Mouse (Mus musculus): ENCODE results near the gene Spem1. TPM values are rescaled to one million over a fixed set of nuclear protein-coding genes. Genes with fewer than 3 reads are reported as not detected.

The Spem1 gene
- polyA plus RNA-seq, 1 experiment from 2014 or later: not detected

- peak overlapping the region; percentile 66 for H3K4me3 ChIP-seq (ENCODE audit: low read length)
- H3K9me3 ChIP-seq (ENCODE audit: control insufficient read depth, low read length): peaks cover 3% of the 10 kb centered on the region; the same call in 1 of the 2 replicates
- H3K27me3 ChIP-seq (ENCODE audit: control insufficient read depth, insufficient read depth, low read depth, low read length): peaks cover 31% of the 10 kb centered on the region
- peak overlapping the region; percentile 75 for H3K9ac ChIP-seq (ENCODE audit: low read length)
- no peak for ATAC-seq (ENCODE audit: low read depth)
- peaks cover 45% of the 10 kb centered on the region for H3K4me1 ChIP-seq (replicated peaks; ENCODE audit: control insufficient read depth, insufficient read depth, low read length)
- no peak overlapping the region for H3K27ac ChIP-seq (ENCODE audit: low read length)
- H3K4me2 ChIP-seq (ENCODE audit: low read depth, low read length): peak overlapping the region; percentile 98
- 8% methylated on average over 12 of the region's 12 CpGs for WGBS
- no peaks in the 10 kb centered on the region for H3K36me3 ChIP-seq (ENCODE audit: control insufficient read depth, insufficient read depth, low read length)
These were observed 17.4 kb downstream of the Spem1 start for GRCm38 (mm10) chr11:69804652-69804940.

DNA sequence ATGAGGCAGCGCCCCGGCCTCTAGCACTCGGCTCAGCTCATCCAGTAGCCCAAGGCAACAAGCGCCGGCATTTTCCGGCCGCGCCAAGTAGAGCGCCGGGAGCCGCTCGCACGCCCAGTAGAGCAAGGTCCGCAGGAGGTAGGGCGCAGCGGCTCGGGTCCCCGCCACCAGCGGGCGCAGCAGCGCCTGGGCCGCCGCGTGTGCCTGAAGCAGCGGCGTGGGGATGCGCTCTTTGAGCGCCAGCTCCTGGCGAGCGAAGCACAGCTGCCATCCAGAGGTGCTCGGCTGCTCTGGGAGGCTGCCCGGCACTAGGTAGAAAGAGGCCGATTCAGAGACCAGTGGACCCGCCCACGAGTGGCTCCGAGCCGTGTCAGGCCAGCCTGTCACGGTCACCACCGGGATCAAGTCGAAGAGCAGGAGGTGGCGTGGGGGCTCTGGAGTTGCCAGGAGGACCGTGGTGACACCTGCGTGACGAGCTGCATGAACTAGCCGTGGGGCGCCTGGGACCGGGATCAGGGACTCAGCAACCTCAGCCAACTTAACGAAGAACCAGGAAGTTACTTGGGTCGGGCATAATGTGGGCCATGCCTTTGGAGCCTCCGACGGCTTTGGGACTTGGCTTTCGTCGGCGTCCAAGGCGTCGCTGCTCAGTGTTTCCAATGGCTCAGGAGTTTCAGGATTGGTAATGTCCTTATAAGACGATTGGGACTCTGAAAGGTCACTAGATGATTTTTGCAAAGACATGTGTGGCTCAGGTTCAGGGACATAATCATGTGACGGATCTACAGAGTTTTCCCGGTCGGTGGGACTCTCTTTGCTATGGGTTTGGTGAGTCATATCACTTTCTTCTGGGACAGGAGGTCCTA is 18.0 kb downstream of the Spem1 start:
- peaks cover 31% of the 10 kb centered on the region for H3K27me3 ChIP-seq (ENCODE audit: control insufficient read depth, insufficient read depth, low read depth, low read length)
- 2% methylated on average over 60 of the region's 60 CpGs for WGBS
- H3K4me1 ChIP-seq (replicated peaks; ENCODE audit: control insufficient read depth, insufficient read depth, low read length): peaks cover 49% of the 10 kb centered on the region
- H3K4me3 ChIP-seq (ENCODE audit: low read length): peak overlapping the region; percentile 66
- H3K9ac ChIP-seq (ENCODE audit: low read length): peak overlapping the region; percentile 75
- ATAC-seq (ENCODE audit: low read depth): peak; percentile 72
- H3K36me3 ChIP-seq (ENCODE audit: control insufficient read depth, insufficient read depth, low read length): no peaks in the 10 kb centered on the region
- H3K9me3 ChIP-seq (ENCODE audit: control insufficient read depth, low read length): peaks cover 3% of the 10 kb centered on the region; the same call in 1 of the 2 replicates
- peak overlapping the region; percentile 31; the same call in 1 of the 2 replicates for H3K27ac ChIP-seq (ENCODE audit: low read length)
- H3K4me2 ChIP-seq (ENCODE audit: low read depth, low read length): peak overlapping the region; percentile 98

GRCm38 (mm10) chr11:69803328-69803727 is 18.7 kb downstream of the Spem1 start:
- WGBS: 1% methylated on average over 12 of the region's 12 CpGs
- H3K27me3 ChIP-seq (ENCODE audit: control insufficient read depth, insufficient read depth, low read depth, low read length): peaks cover 31% of the 10 kb centered on the region
- peak overlapping the region; percentile 98 for H3K4me2 ChIP-seq (ENCODE audit: low read depth, low read length)
- H3K9me3 ChIP-seq (ENCODE audit: control insufficient read depth, low read length): peaks cover 3% of the 10 kb centered on the region; the same call in 1 of the 2 replicates
- ATAC-seq (ENCODE audit: low read depth): peak; percentile 8; the same call in 1 of the 2 replicates
- H3K4me1 ChIP-seq (replicated peaks; ENCODE audit: control insufficient read depth, insufficient read depth, low read length): peaks cover 49% of the 10 kb centered on the region
- no peak overlapping the region for H3K27ac ChIP-seq (ENCODE audit: low read length)
- H3K9ac ChIP-seq (ENCODE audit: low read length): peak overlapping the region; percentile 75
- peak overlapping the region; percentile 66 for H3K4me3 ChIP-seq (ENCODE audit: low read length)
- H3K36me3 ChIP-seq (ENCODE audit: control insufficient read depth, insufficient read depth, low read length): no peaks in the 10 kb centered on the region

DNA sequence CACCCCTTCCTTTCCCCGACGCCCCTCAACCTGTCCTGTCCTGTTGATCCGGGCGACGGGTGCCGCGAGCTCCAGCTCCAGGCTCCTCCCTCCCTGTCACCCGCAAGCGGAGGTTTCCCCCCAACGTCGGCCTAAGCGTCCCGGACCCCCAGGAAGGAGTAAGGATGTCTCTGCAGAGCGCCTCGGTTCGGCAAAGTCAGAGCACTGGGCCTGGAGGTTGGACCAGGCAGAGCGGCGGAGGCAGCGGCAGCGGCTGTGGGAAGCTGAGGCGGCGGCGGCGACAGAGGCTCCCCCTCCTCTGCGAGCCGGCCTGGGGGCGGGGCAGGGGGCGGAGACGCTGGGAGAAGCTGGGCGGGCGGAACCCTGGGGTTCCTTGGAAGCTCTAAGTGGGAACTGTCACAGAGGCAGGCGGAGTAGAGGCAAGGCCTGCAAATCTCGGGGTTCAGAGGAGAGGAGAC is 19.3 kb downstream of the Spem1 start:
- H3K27ac ChIP-seq (ENCODE audit: low read length): 0 out of 2 replicates have a peak overlapping the region, but pooled peaks have one; percentile 33

DNA sequence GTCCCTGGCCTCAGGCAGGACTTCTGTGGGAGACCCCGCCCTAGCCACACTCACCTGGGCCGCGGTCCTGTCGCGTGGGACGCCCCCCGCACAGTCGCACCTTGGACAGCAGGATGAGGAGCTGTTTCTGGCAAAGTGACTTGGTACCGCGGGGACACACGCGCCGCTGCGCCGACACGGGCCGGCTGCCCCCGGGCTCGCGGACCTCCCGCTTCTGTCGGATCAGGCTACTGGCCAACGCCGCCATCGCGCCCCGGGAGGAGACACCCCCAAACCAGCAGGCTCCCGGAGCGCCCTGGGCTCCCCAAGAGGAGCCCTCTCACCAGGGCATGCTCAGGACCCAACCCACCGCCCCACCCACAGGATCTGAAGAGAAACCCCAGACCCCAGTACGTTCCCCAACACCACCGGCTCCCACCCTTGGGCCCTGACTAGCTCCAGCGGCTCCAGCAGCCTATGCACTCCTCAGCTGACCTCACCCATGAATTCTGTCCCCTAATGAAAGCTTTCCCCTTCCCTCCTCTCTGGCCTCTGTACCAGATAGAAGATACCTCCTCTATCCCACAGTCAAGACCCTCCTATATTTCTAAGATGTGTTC is 20.5 kb downstream of the Spem1 start, which contains the start of gene Fgf11:
Fgf11 (minus strand) TSS at position 479 of the 599 bp plus-strand sequence.
- H3K4me3 ChIP-seq (ENCODE audit: low read length): peak within 1 kb of the TSS; percentile 66
- peaks cover 2% of the 10 kb centered on the region; the same call in 1 of the 2 replicates for H3K9me3 ChIP-seq (ENCODE audit: control insufficient read depth, low read length)
- H3K27ac ChIP-seq (ENCODE audit: low read length): 0 out of 2 replicates have a peak within 1 kb of the TSS, but pooled peaks have one; percentile 33
- no peaks in the 10 kb centered on the region for H3K36me3 ChIP-seq (ENCODE audit: control insufficient read depth, insufficient read depth, low read length)
- peaks cover 31% of the 10 kb centered on the region for H3K27me3 ChIP-seq (ENCODE audit: control insufficient read depth, insufficient read depth, low read depth, low read length)
- no peak for ATAC-seq (ENCODE audit: low read depth)
- H3K4me1 ChIP-seq (replicated peaks; ENCODE audit: control insufficient read depth, insufficient read depth, low read length): peaks cover 49% of the 10 kb centered on the region
- H3K9ac ChIP-seq (ENCODE audit: low read length): peak within 1 kb of the TSS; percentile 75
- H3K4me2 ChIP-seq (ENCODE audit: low read depth, low read length): peak within 1 kb of the TSS; percentile 98
- 1% methylated on average over 31 of the region's 33 CpGs for WGBS

More for the DNA sequence above, 19.3 kb downstream of the Spem1 start:
- 0% methylated on average over 33 of the region's 33 CpGs for WGBS
- peaks cover 3% of the 10 kb centered on the region; the same call in 1 of the 2 replicates for H3K9me3 ChIP-seq (ENCODE audit: control insufficient read depth, low read length)
- no peaks in the 10 kb centered on the region for H3K36me3 ChIP-seq (ENCODE audit: control insufficient read depth, insufficient read depth, low read length)
- H3K4me3 ChIP-seq (ENCODE audit: low read length): peak overlapping the region; percentile 66
- peaks cover 31% of the 10 kb centered on the region for H3K27me3 ChIP-seq (ENCODE audit: control insufficient read depth, insufficient read depth, low read depth, low read length)
- peaks cover 49% of the 10 kb centered on the region for H3K4me1 ChIP-seq (replicated peaks; ENCODE audit: control insufficient read depth, insufficient read depth, low read length)
- peak; percentile 58 for ATAC-seq (ENCODE audit: low read depth)
- peak overlapping the region; percentile 98 for H3K4me2 ChIP-seq (ENCODE audit: low read depth, low read length)
- peak overlapping the region; percentile 75 for H3K9ac ChIP-seq (ENCODE audit: low read length)

GRCm38 (mm10) chr11:69800392-69801197 is 21.4 kb downstream of the Spem1 start:
- peak; percentile 31; the same call in 1 of the 2 replicates for ATAC-seq (ENCODE audit: low read depth)
- H3K4me3 ChIP-seq (ENCODE audit: low read length): peak overlapping the region; percentile 52
- H3K36me3 ChIP-seq (ENCODE audit: control insufficient read depth, insufficient read depth, low read length): no peaks in the 10 kb centered on the region
- H3K4me2 ChIP-seq (ENCODE audit: low read depth, low read length): peak overlapping the region; percentile 98
- peak overlapping the region; percentile 62 for H3K9ac ChIP-seq (ENCODE audit: low read length)
- peaks cover 27% of the 10 kb centered on the region for H3K27me3 ChIP-seq (ENCODE audit: control insufficient read depth, insufficient read depth, low read depth, low read length)
- H3K4me1 ChIP-seq (replicated peaks; ENCODE audit: control insufficient read depth, insufficient read depth, low read length): peaks cover 51% of the 10 kb centered on the region
- H3K27ac ChIP-seq (ENCODE audit: low read length): no peak overlapping the region
- no peaks in the 10 kb centered on the region for H3K9me3 ChIP-seq (ENCODE audit: control insufficient read depth, low read length)
- WGBS: under 1% methylated on average over 36 of the region's 36 CpGs

- Histone ChIP-seq H3K27ac (ENCODE audit: low read length) (no peak overlapping the region), H3K36me3 (ENCODE audit: control insufficient read depth, insufficient read depth, low read length) (no peaks in the 10 kb centered on the region), H3K27me3 (ENCODE audit: control insufficient read depth, insufficient read depth, low read depth, low read length) (peaks cover 27% of the 10 kb centered on the region), H3K9me3 (ENCODE audit: control insufficient read depth, low read length) (no peaks in the 10 kb centered on the region), H3K4me3 (ENCODE audit: low read length) (peak overlapping the region; percentile 52), H3K4me1 (replicated peaks; ENCODE audit: control insufficient read depth, insufficient read depth, low read length) (peaks cover 50% of the 10 kb centered on the region), H3K9ac (ENCODE audit: low read length) (peak overlapping the region; percentile 62), H3K4me2 (ENCODE audit: low read depth, low read length) (peak overlapping the region; percentile 98)
- no peak for ATAC-seq (ENCODE audit: low read depth)
- 1% methylated on average over 11 of the region's 11 CpGs for WGBS
These were observed 21.9 kb downstream of the Spem1 start for GRCm38 (mm10) chr11:69800138-69800391.

- H3K9me3 ChIP-seq (ENCODE audit: control insufficient read depth, low read length): no peaks in the 10 kb centered on the region
- H3K36me3 ChIP-seq (ENCODE audit: control insufficient read depth, insufficient read depth, low read length): no peaks in the 10 kb centered on the region
- H3K4me3 ChIP-seq (ENCODE audit: low read length): no peak overlapping the region; the same call in 1 of the 2 replicates
- H3K4me1 ChIP-seq (replicated peaks; ENCODE audit: control insufficient read depth, insufficient read depth, low read length): peaks cover 46% of the 10 kb centered on the region
- H3K9ac ChIP-seq (ENCODE audit: low read length): no peak overlapping the region
- no peak overlapping the region for H3K27ac ChIP-seq (ENCODE audit: low read length)
- WGBS: 21% methylated on average over 12 of the region's 12 CpGs
- no peak for ATAC-seq (ENCODE audit: low read depth)
- peak overlapping the region; percentile 98 for H3K4me2 ChIP-seq (ENCODE audit: low read depth, low read length)
- H3K27me3 ChIP-seq (ENCODE audit: control insufficient read depth, insufficient read depth, low read depth, low read length): peaks cover 22% of the 10 kb centered on the region
These were observed 22.4 kb downstream of the Spem1 start for GRCm38 (mm10) chr11:69799394-69800137.

Measured in lung, embryonic 16.5 days (tissue).